ENCODE assay signal across 9 mouse cellular contexts in genomic region chr10:20073236-20073893, GRCm38 (mm10).
A peak's percentile ranks its signal among the peaks of the same experiment; 100 is the strongest.
DNase-seq lines count a peak whose midpoint lies in the region; ATAC-seq lines count a peak whose summit lies in the region.
"Had no signal": no experiment of that assay in that cellular context is flagged by ENCODE, and none has a peak within 500 bp of the region (broad histone marks: within the 10 kb centered on the region; RNA-seq: fewer than 3 reads in every experiment).

No protein-coding gene starts in this region.

- no peaks in the 10 kb centered on the region for H3K27me3 ChIP-seq in forebrain, embryonic 16.5 days (replicated peaks; ENCODE audit: control insufficient read depth, insufficient read depth, low read length)
- no peaks in the 10 kb centered on the region for H3K27me3 ChIP-seq in hindbrain, embryonic 11.5 days (ENCODE audit: control insufficient read depth, insufficient read depth, low read length)
- no peaks in the 10 kb centered on the region for H3K27me3 ChIP-seq in lung, embryonic 16.5 days (ENCODE audit: control insufficient read depth, insufficient read depth, low read depth, low read length)
- H3K27me3 ChIP-seq: heart, embryonic 13.5 days had no signal

- ATAC-seq in cerebellum, adult (ENCODE audit: insufficient number of reproducible peaks, low FRiP score, low TSS enrichment) = peak; percentile 86
- ATAC-seq in forebrain, embryonic 16.5 days = peak; percentile 61; the same call in 1 of the 2 replicates
- peak; percentile 38; the same call in 1 of the 2 replicates for ATAC-seq in hindbrain, embryonic 11.5 days (ENCODE audit: low FRiP score)
- ATAC-seq in lung, embryonic 16.5 days (ENCODE audit: low read depth) = peak; percentile 74

- peak; percentile 74 for DNase-seq in ES-CJ7 (ENCODE audit: low read depth, low spot score)
- DNase-seq in hindbrain, embryonic 11.5 days (ENCODE audit: low spot score) = peak; percentile 74
- peak; percentile 56 for DNase-seq in layer of hippocampus, adult 9-10 months (ENCODE audit: low spot score)
- DNase-seq in ovary, postnatal 14 days (ENCODE audit: low spot score) = peak; percentile 60
- DNase-seq in thymus, postnatal 10 days (ENCODE audit: low spot score in 2 of 2) = peak; percentile 67 to 86

- no peak overlapping the region for H3K4me3 ChIP-seq in forebrain, embryonic 16.5 days (replicated peaks; ENCODE audit: low read length)
- no peak overlapping the region for H3K4me3 ChIP-seq in hindbrain, embryonic 11.5 days (ENCODE audit: low read depth, low read length)
- no peak overlapping the region for H3K4me3 ChIP-seq in lung, embryonic 16.5 days (ENCODE audit: low read length)
- H3K4me3 ChIP-seq: heart, embryonic 13.5 days had no signal

- no peaks in the 10 kb centered on the region for H3K9me3 ChIP-seq in forebrain, embryonic 16.5 days (ENCODE audit: control insufficient read depth, low read length)
- H3K9me3 ChIP-seq in hindbrain, embryonic 11.5 days (ENCODE audit: control insufficient read depth, low read length) = no peaks in the 10 kb centered on the region
- H3K9me3 ChIP-seq in lung, embryonic 16.5 days (ENCODE audit: control insufficient read depth, low read length) = no peaks in the 10 kb centered on the region
- H3K9me3 ChIP-seq: heart, embryonic 13.5 days had no signal

- no peaks in the 10 kb centered on the region for H3K36me3 ChIP-seq in forebrain, embryonic 16.5 days (ENCODE audit: control insufficient read depth, insufficient read depth)
- H3K36me3 ChIP-seq in hindbrain, embryonic 11.5 days (ENCODE audit: control insufficient read depth, insufficient read depth, low read length) = no peaks in the 10 kb centered on the region
- no peaks in the 10 kb centered on the region for H3K36me3 ChIP-seq in lung, embryonic 16.5 days (ENCODE audit: control insufficient read depth, insufficient read depth, low read length)

- no peak overlapping the region for H3K4me2 ChIP-seq in forebrain, embryonic 16.5 days (ENCODE audit: low read length)
- no peak overlapping the region for H3K4me2 ChIP-seq in hindbrain, embryonic 11.5 days (replicated peaks; ENCODE audit: low read depth, low read length)
- no peak overlapping the region for H3K4me2 ChIP-seq in lung, embryonic 16.5 days (ENCODE audit: low read depth, low read length)
- H3K4me2 ChIP-seq: heart, embryonic 13.5 days had no signal

- H3K9ac ChIP-seq in forebrain, embryonic 16.5 days (replicated peaks; ENCODE audit: low read depth, low read length) = no peak overlapping the region
- H3K9ac ChIP-seq in hindbrain, embryonic 11.5 days (ENCODE audit: low read depth, low read length) = no peak overlapping the region
- no peak overlapping the region for H3K9ac ChIP-seq in lung, embryonic 16.5 days (ENCODE audit: low read length)
- H3K9ac ChIP-seq: heart, embryonic 13.5 days had no signal

- WGBS in forebrain, embryonic 16.5 days = 66% methylated on average over 7 of the region's 7 CpGs
- WGBS in hindbrain, embryonic 11.5 days = 65% methylated on average over 7 of the region's 7 CpGs
- WGBS in lung, embryonic 16.5 days = 64% methylated on average over 7 of the region's 7 CpGs

- H3K27ac ChIP-seq in forebrain, embryonic 16.5 days (ENCODE audit: low read length) = no peak overlapping the region
- H3K27ac ChIP-seq in hindbrain, embryonic 11.5 days (ENCODE audit: low read depth, low read length) = no peak overlapping the region
- no peak overlapping the region for H3K27ac ChIP-seq in lung, embryonic 16.5 days (ENCODE audit: low read length)
- H3K27ac ChIP-seq: heart, embryonic 13.5 days had no signal

- H3K4me1 ChIP-seq in forebrain, embryonic 16.5 days (replicated peaks; ENCODE audit: control insufficient read depth, insufficient read depth, low read length) = no peaks in the 10 kb centered on the region
- H3K4me1 ChIP-seq in hindbrain, embryonic 11.5 days (replicated peaks; ENCODE audit: control insufficient read depth, insufficient read depth, low read length) = no peaks in the 10 kb centered on the region
- H3K4me1 ChIP-seq in lung, embryonic 16.5 days (replicated peaks; ENCODE audit: control insufficient read depth, insufficient read depth, low read length) = no peaks in the 10 kb centered on the region
- H3K4me1 ChIP-seq: heart, embryonic 13.5 days had no signal
